Mouse (Mus musculus) spleen, adult 2 months (tissue): ENCODE data around the gene Taldo1.

Source experiments
- CTCF ChIP-seq: fragments of 200-500 bp; IDR thresholded peaks from 2 replicates; pipeline ENCODE4 v1.5.1; 2011; ENCODE audit warnings: mild to moderate bottlenecking, inconsistent platforms; ENCODE audit not compliant: insufficient read depth, insufficient read length, insufficient replicate concordance; ENCODE audit errors: extremely low read depth
- POLR2A ChIP-seq: fragments of 200-500 bp; IDR thresholded peaks from 2 replicates; pipeline ENCODE4 v1.6.1; 2011; ENCODE audit warnings: low read depth, low read length, inconsistent platforms

GRCm38 (mm10) chr7:141388487-141389109 is 3.4 kb upstream of the Taldo1 start:
- no peak for TF ChIP-seq CTCF
- no peak for TF ChIP-seq POLR2A
